Mouse (Mus musculus) MEL (cell line): ENCODE results near the gene Gabra4. TPM values are rescaled to one million over a fixed set of nuclear protein-coding genes. Genes with fewer than 3 reads are reported as not detected.

ENCODE experiments used
- DNase-seq: peaks from one replicate; pipeline ENCODE4 v3.0.0; 2011; ENCODE audit warnings: low read depth, low spot score
- H3K27ac ChIP-seq: 2 replicates; pipeline ENCODE4 v1.5.1; 2012; ENCODE audit warnings: low read depth, mild to moderate bottlenecking, control low read depth, low read length, moderate library complexity; ENCODE audit not compliant: control insufficient read depth
- H3K27me3 ChIP-seq, 2 experiments: fragments of 150-350 bp in 1 of 2; sonication (generic) in 1 of 2; 2 replicates each; pipeline ENCODE4 v1.6.1; 2012; ENCODE audit warnings: low read length in 2 of 2, mild to moderate bottlenecking in 2 of 2, improper control_type of control experiment in 1 of 2, moderate library complexity in 1 of 2; ENCODE audit not compliant: insufficient read depth in 2 of 2, control insufficient read depth in 1 of 2
- H3K36me3 ChIP-seq, 2 experiments: 2 replicates each; pipeline ENCODE4 v1.6.1; 2012 to 2014; ENCODE audit warnings: low read length in 2 of 2, improper control_type of control experiment in 1 of 2, inconsistent platforms in 1 of 2, mild to moderate bottlenecking in 1 of 2; ENCODE audit not compliant: insufficient read depth in 2 of 2, control insufficient read depth in 1 of 2
- H3K4me1 ChIP-seq, 2 experiments: fragments of 150-350 bp in 1 of 2; sonication (generic) in 1 of 2; 2 replicates each; pipeline ENCODE4 v1.6.1; 2012; ENCODE audit warnings: low read length in 2 of 2, improper control_type of control experiment in 1 of 2, mild to moderate bottlenecking in 1 of 2; ENCODE audit not compliant: insufficient read depth in 2 of 2, control insufficient read depth in 1 of 2
- H3K4me3 ChIP-seq, 2 experiments: fragments of 150-350 bp in 1 of 2; sonication (generic) in 1 of 2; 2 replicates each; pipeline ENCODE4 v1.5.1; 2012; ENCODE audit warnings: low read depth in 2 of 2, low read length in 2 of 2, mild to moderate bottlenecking in 2 of 2, moderate library complexity in 2 of 2, control low read depth in 1 of 2, improper control_type of control experiment in 1 of 2; ENCODE audit not compliant: control insufficient read depth in 1 of 2, insufficient read depth in 1 of 2
- H3K79me2 ChIP-seq: 2 replicates; pipeline ENCODE4 v1.6.1; 2012; ENCODE audit warnings: mild to moderate bottlenecking, low read length, moderate library complexity; ENCODE audit not compliant: control insufficient read depth, poor library complexity, insufficient read depth
- H3K9ac ChIP-seq: 2 replicates; pipeline ENCODE4 v1.6.1; 2012; ENCODE audit warnings: low read depth, mild to moderate bottlenecking, control low read depth, low read length, moderate library complexity; ENCODE audit not compliant: control insufficient read depth, poor library complexity, severe bottlenecking
- H3K9me3 ChIP-seq: fragments of 150-350 bp; sonication (generic); replicated peaks from 2 replicates; pipeline ENCODE4 v1.6.1; 2012; ENCODE audit warnings: mild to moderate bottlenecking, low read length, improper control_type of control experiment, moderate library complexity; ENCODE audit not compliant: insufficient read depth
- BHLHE40 ChIP-seq: IDR thresholded peaks from 2 replicates; pipeline ENCODE4 v1.6.1; 2012; ENCODE audit warnings: low read depth, mild to moderate bottlenecking, inconsistent platforms, low read length, improper control_type of control experiment, borderline replicate concordance
- CHD1 ChIP-seq: IDR thresholded peaks from 2 replicates; pipeline ENCODE4 v1.6.1; 2012; ENCODE audit warnings: low read depth, mild to moderate bottlenecking, inconsistent platforms, low read length, improper control_type of control experiment
- EP300 ChIP-seq, 2 experiments: IDR thresholded peaks; 2 replicates each; pipeline ENCODE4 v1.6.1; 2011; ENCODE audit warnings: improper control_type of control experiment in 2 of 2, low read length in 2 of 2, low read depth in 1 of 2, mild to moderate bottlenecking in 1 of 2
- ETS1 ChIP-seq: IDR thresholded peaks from 2 replicates; pipeline ENCODE4 v1.6.1; 2012; ENCODE audit warnings: low read depth, mild to moderate bottlenecking, inconsistent platforms, low read length, improper control_type of control experiment, moderate library complexity
- GABPA ChIP-seq: IDR thresholded peaks from 2 replicates; pipeline ENCODE4 v1.6.1; 2012; ENCODE audit warnings: low read depth, mild to moderate bottlenecking, inconsistent platforms, low read length, improper control_type of control experiment, moderate library complexity
- KAT2A ChIP-seq: conservative IDR thresholded peaks from 2 replicates; pipeline ENCODE4 v1.6.1; 2012; ENCODE audit warnings: low read depth, low read length, improper control_type of control experiment, inconsistent platforms
- MAFK ChIP-seq: IDR thresholded peaks from 2 replicates; pipeline ENCODE4 v1.6.1; 2011; ENCODE audit warnings: low read depth, mild to moderate bottlenecking, low read length, improper control_type of control experiment, borderline replicate concordance
- MAX ChIP-seq: IDR thresholded peaks from 2 replicates; pipeline ENCODE4 v1.6.1; 2011; ENCODE audit warnings: low read length, improper control_type of control experiment
- MAZ ChIP-seq: IDR thresholded peaks from 2 replicates; pipeline ENCODE4 v1.6.1; 2012; ENCODE audit warnings: low read depth, mild to moderate bottlenecking, inconsistent platforms, low read length, improper control_type of control experiment
- MEF2A ChIP-seq: IDR thresholded peaks from 2 replicates; pipeline ENCODE4 v1.6.1; 2014; ENCODE audit warnings: low read depth, mild to moderate bottlenecking, inconsistent platforms, low read length, improper control_type of control experiment; ENCODE audit not compliant: poor library complexity, insufficient replicate concordance, severe bottlenecking; ENCODE audit errors: extremely low read depth
- MXI1 ChIP-seq: IDR thresholded peaks from 2 replicates; pipeline ENCODE4 v1.6.1; 2011; ENCODE audit warnings: mild to moderate bottlenecking, low read depth, low read length, improper control_type of control experiment
- NRF1 ChIP-seq: IDR thresholded peaks from 2 replicates; pipeline ENCODE4 v1.6.1; 2014; ENCODE audit warnings: low read depth, mild to moderate bottlenecking, inconsistent platforms, low read length, improper control_type of control experiment, moderate library complexity; ENCODE audit not compliant: poor library complexity, insufficient read depth, severe bottlenecking
- POLR2A ChIP-seq, 2 experiments: IDR thresholded peaks; 2 replicates each; pipeline ENCODE4 v1.6.1; 2011 to 2012; ENCODE audit warnings: low read length in 2 of 2, mild to moderate bottlenecking in 2 of 2, control low read depth in 1 of 2, improper control_type of control experiment in 1 of 2, low read depth in 1 of 2, moderate library complexity in 1 of 2; ENCODE audit not compliant: control insufficient read depth in 1 of 2, insufficient read depth in 1 of 2, poor library complexity in 1 of 2
- POLR2AphosphoS2 ChIP-seq: IDR thresholded peaks from 2 replicates; pipeline ENCODE4 v1.6.1; 2011; ENCODE audit warnings: low read length, improper control_type of control experiment
- RAD21 ChIP-seq: IDR thresholded peaks from 2 replicates; pipeline ENCODE4 v1.6.1; 2011; ENCODE audit warnings: mild to moderate bottlenecking, low read depth, low read length, improper control_type of control experiment
- RCOR1 ChIP-seq: IDR thresholded peaks from 2 replicates; pipeline ENCODE4 v1.6.1; 2012; ENCODE audit warnings: low read depth, mild to moderate bottlenecking, inconsistent platforms, low read length, improper control_type of control experiment
- SMC3 ChIP-seq: IDR thresholded peaks from 2 replicates; pipeline ENCODE4 v1.6.1; 2011; ENCODE audit warnings: low read depth, low read length, improper control_type of control experiment
- TBP ChIP-seq: IDR thresholded peaks from 2 replicates; pipeline ENCODE4 v1.8.0; 2011; ENCODE audit warnings: low read depth, low read length, improper control_type of control experiment
- UBTF ChIP-seq: IDR thresholded peaks from 2 replicates; pipeline ENCODE4 v1.6.1; 2012; ENCODE audit warnings: low read depth, mild to moderate bottlenecking, inconsistent platforms, low read length, improper control_type of control experiment, moderate library complexity, borderline replicate concordance; ENCODE audit not compliant: insufficient read depth
- USF1 ChIP-seq: IDR thresholded peaks from 2 replicates; pipeline ENCODE4 v1.6.1; 2014; ENCODE audit warnings: low read depth, mild to moderate bottlenecking, inconsistent platforms, low read length, improper control_type of control experiment, moderate library complexity
- ZKSCAN1 ChIP-seq: IDR thresholded peaks from 2 replicates; pipeline ENCODE4 v1.6.1; 2012; ENCODE audit warnings: low read depth, mild to moderate bottlenecking, inconsistent platforms, low read length, improper control_type of control experiment, moderate library complexity
- ZNF384 ChIP-seq: IDR thresholded peaks from 2 replicates; pipeline ENCODE4 v1.6.1; 2012; ENCODE audit warnings: low read depth, mild to moderate bottlenecking, inconsistent platforms, low read length, improper control_type of control experiment
- polyA plus RNA-seq, 2 experiments: library from polyadenylated mRNA; stranded (reverse) in 1 of 2; unstranded in 1 of 2; fragments of >175 nt in 1 of 2; fragments of >200 nt in 1 of 2; gene quantifications; 2 replicates each; pipeline versions ENCODE4 v1.2.1 to v1.2.4; 2012; ENCODE audit warnings: low replicate concordance in 2 of 2, low read depth in 1 of 2; ENCODE audit not compliant: insufficient read length in 2 of 2, insufficient read depth in 1 of 2, missing spikeins in 1 of 2
- total RNA-seq: library from RNA; depleted of rRNA; stranded (reverse); fragments of 300-350 nt; gene quantifications from 2 replicates; pipeline ENCODE4 v1.2.3, GENCODE M21; 2012; rRNA removed

The Gabra4 gene
- total RNA-seq (not detected in 2 replicates), polyA plus RNA-seq (not detected)

DNA sequence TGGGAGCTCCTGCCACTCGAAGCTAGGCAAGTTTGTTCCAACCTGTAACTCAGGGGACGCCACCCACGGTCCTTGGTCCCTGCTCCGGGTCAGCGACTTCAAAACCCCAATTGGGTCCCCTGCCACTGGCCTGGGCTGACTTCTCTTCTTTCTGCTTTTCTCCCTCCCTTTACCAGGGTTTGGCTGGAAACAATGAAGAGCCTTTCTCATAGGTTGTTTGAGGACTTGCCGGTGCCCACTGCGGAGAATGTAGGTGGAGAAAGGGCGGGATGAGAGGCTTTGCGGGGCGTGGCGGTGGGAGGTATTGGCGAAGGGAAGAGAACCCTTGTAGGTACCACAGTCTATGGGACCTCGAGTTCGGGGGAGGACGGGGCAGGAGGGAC, at the start of gene Gabra4:
TSS of gene Gabra4 (minus strand) at position 194 of the 383 bp plus-strand sequence.
- H3K36me3 ChIP-seq = no peaks in the 10 kb centered on the region
- no peaks in the 10 kb centered on the region for H3K9me3 ChIP-seq
- H3K4me3 ChIP-seq = no peak within 1 kb of the TSS
- no peaks in the 10 kb centered on the region for H3K4me1 ChIP-seq
- H3K9ac ChIP-seq = no peak within 1 kb of the TSS
- no peaks in the 10 kb centered on the region for H3K27me3 ChIP-seq
- no peak for TF ChIP-seq UBTF
- no peak for TF ChIP-seq MAZ
- TF ChIP-seq SMC3 = no peak
- no peak for TF ChIP-seq GABPA
- TF ChIP-seq ETS1 = no peak
- no peak for TF ChIP-seq MAX
- no peak for TF ChIP-seq USF1
- no peak for TF ChIP-seq MAFK
- TF ChIP-seq EP300 (IDR thresholded peaks at IDR 0.05; ENCODE audit: low read depth in 1 of 2, low read length in 2 of 2) = no peak
- no peak for TF ChIP-seq ZNF384
- TF ChIP-seq BHLHE40 = no peak
- no peak for TF ChIP-seq POLR2A (IDR thresholded peaks at IDR 0.05; ENCODE audit: control insufficient read depth in 1 of 2, insufficient read depth in 1 of 2, low read depth in 1 of 2, low read length in 2 of 2, poor library complexity in 1 of 2)
- no peak for TF ChIP-seq NRF1
- no peak for TF ChIP-seq RAD21
- TF ChIP-seq RCOR1 = no peak
- TF ChIP-seq POLR2AphosphoS2 = no peak
- no peak for TF ChIP-seq CHD1
- TF ChIP-seq TBP = no peak
- TF ChIP-seq KAT2A = no peak
- no peak for TF ChIP-seq MEF2A
- TF ChIP-seq, all 39 proteins: peak for 0
- Histone ChIP-seq H3K79me2 (no peaks in the 10 kb centered on the region), H3K27ac (no peak within 1 kb of the TSS)
- DNase-seq = no peak

DNA sequence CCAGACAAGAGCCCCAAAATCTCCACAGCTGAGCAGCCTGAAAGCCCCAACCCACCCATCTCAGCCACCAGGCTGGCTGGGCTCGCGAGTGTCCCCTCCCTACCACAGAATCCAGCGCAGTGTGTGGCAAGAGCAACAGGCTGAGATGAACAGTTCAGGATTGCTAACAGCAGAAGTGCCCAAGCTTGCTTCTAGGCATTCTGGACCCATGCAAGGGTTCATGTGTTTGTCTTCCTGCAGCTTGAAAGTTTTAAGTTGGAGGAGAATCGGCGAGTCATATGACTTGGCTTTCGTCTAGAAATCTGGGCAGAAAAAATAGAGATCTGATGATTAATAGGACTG, 43.1 kb upstream of the Gabra4 start:
- Histone ChIP-seq H3K36me3 (no peaks in the 10 kb centered on the region), H3K27ac (no peak overlapping the region), H3K9me3 (no peaks in the 10 kb centered on the region), H3K9ac (no peak overlapping the region), H3K4me1 (no peaks in the 10 kb centered on the region), H3K27me3 (no peaks in the 10 kb centered on the region), H3K4me3 (no peak overlapping the region), H3K79me2 (no peaks in the 10 kb centered on the region)
- no peak for DNase-seq
- TF ChIP-seq KAT2A (no peak), ZKSCAN1 (no peak), MXI1 (no peak), MAFK (no peak)
